Mouse (Mus musculus) heart, postnatal 0 days (tissue): Measurements from ENCODE around the gene Slc12a3. TPM values are rescaled to one million over a fixed set of nuclear protein-coding genes. Genes with fewer than 3 reads are reported as not detected.

Source experiments
- ATAC-seq: fragments of 200-750 bp; cut with Nextera tagmentation; 2 replicates; pipeline ENCODE4 v1.8.0; 2017; ENCODE audit warnings: low read depth, moderate number of reproducible peaks, moderate library complexity; ENCODE audit not compliant: insufficient read depth
- DNase-seq: peaks from one replicate; pipeline ENCODE4 v3.0.0-alpha.2; 2016; ENCODE audit warnings: low spot score
- H3K27ac ChIP-seq: fragments of 300-500 bp; sonication (generic); 2 replicates; pipeline ENCODE4 v1.5.1; 2014; ENCODE audit warnings: low read depth, mild to moderate bottlenecking
- H3K27me3 ChIP-seq: fragments of 300-500 bp; sonication (generic); 2 replicates; pipeline ENCODE4 v1.6.1; 2014; ENCODE audit warnings: low read length, mixed read lengths; ENCODE audit not compliant: control insufficient read depth, insufficient read depth
- H3K36me3 ChIP-seq: fragments of 300-500 bp; sonication (generic); replicated peaks from 2 replicates; pipeline ENCODE4 v1.6.1; 2014; ENCODE audit warnings: low read length, mixed read lengths; ENCODE audit not compliant: control insufficient read depth, insufficient read depth
- H3K4me1 ChIP-seq: fragments of 300-500 bp; sonication (generic); 2 replicates; pipeline ENCODE4 v1.6.1; 2014; ENCODE audit warnings: antibody characterized with exemption; ENCODE audit not compliant: control insufficient read depth, insufficient read depth
- H3K4me2 ChIP-seq: fragments of 300-500 bp; sonication (generic); 2 replicates; pipeline ENCODE4 v1.6.1; 2014; ENCODE audit warnings: low read depth, mild to moderate bottlenecking, low read length, moderate library complexity
- H3K4me3 ChIP-seq: fragments of 300-500 bp; sonication (generic); 2 replicates; pipeline ENCODE4 v1.5.1; 2014; ENCODE audit warnings: low read depth, low read length
- H3K9ac ChIP-seq: fragments of 300-500 bp; sonication (generic); replicated peaks from 2 replicates; pipeline ENCODE4 v1.6.1; 2014; ENCODE audit warnings: low read depth, low read length, mixed read lengths
- H3K9me3 ChIP-seq: fragments of 300-500 bp; sonication (generic); replicated peaks from 2 replicates; pipeline ENCODE4 v1.6.1; 2016; ENCODE audit warnings: low read length; ENCODE audit not compliant: control insufficient read depth
- CTCF ChIP-seq: IDR thresholded peaks from 2 replicates; pipeline ENCODE4 v1.5.1; 2016; ENCODE audit warnings: antibody characterized with exemption, control low read depth, low read depth
- EP300 ChIP-seq: IDR thresholded peaks from 2 replicates; pipeline ENCODE4 v1.6.1; 2016; ENCODE audit warnings: antibody characterized with exemption, low read depth
- WGBS: fragments of 180-500 bp; shearing (Covaris S2); extraction: QIAGEN DNeasy Blood & Tissue Kit; methylation state at CpG from one replicate; pipeline ENCODE4 v1.1.7; 2014; 5-methylcytosine and 5-hydroxymethylcytosine counted together
- polyA plus RNA-seq: library from polyadenylated mRNA; unstranded; fragments of >200 nt; fragmentation: Nextera tagmentation; extraction: Ambion mirVana; gene quantifications from 2 replicates; pipeline ENCODE4 v1.2.1, GENCODE M21; 2015
- total RNA-seq: library from RNA; depleted of rRNA; stranded (reverse); fragments of >200 nt; gene quantifications from 2 replicates; pipeline ENCODE4 v1.2.3, GENCODE M21; 2014; ENCODE audit warnings: low replicate concordance; rRNA removed

Slc12a3 gene
- 0.58 TPM in 1 of 2 replicates, not detected in the other for total RNA-seq
- 0.07 and 0.14 TPM in 2 replicates for polyA plus RNA-seq

DNA sequence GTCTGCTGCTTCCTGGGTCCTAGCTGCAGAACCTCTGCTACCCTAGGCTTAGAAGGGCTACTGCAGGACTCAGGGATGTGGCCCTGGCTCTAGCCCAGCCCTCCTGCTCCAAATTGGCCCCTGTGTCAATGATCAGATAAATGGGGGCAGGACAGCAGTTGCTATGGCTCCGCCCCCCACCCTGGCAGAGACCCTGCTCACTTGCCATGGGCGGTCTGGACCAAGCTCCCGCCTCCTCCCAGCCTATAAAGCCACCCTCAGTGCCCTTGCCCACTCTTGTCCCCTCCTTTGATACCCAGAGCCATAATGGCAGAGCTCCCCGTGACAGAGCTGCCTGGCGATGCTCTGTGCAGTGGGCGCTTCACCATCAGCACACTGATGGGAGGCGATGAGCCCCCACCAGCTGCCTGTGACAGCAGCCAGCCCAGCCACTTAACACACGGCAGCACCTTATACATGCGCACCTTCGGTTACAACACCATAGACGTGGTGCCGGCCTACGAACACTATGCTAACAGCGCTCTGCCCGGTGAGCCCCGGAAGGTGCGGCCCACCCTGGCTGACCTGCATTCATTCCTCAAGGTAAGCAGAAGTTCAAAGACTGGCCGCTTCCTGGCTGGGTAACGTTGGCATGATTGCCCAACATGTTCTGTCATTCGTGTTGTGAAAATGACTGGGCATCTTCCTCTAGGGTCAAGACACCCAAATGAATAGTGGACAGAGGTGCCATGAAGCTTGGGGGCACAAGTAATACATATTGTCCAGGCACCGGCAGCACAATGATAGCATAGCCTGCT is at the start of gene Slc12a3:
Gene Slc12a3 (plus strand): TSS at position 270 of the 797 bp plus-strand sequence.
- ATAC-seq (no peak), DNase-seq (no peak)
- Histone ChIP-seq H3K4me1 (no peaks in the 10 kb centered on the region), H3K36me3 (no peaks in the 10 kb centered on the region), H3K4me3 (no peak within 1 kb of the TSS), H3K27me3 (no peaks in the 10 kb centered on the region; the same call in 1 of the 2 replicates), H3K9me3 (no peaks in the 10 kb centered on the region), H3K27ac (no peak within 1 kb of the TSS), H3K9ac (no peak within 1 kb of the TSS), H3K4me2 (no peak within 1 kb of the TSS)
- 75% methylated on average over 21 of the region's 21 CpGs for WGBS
- TF ChIP-seq EP300 (no peak), CTCF (no peak)

DNA sequence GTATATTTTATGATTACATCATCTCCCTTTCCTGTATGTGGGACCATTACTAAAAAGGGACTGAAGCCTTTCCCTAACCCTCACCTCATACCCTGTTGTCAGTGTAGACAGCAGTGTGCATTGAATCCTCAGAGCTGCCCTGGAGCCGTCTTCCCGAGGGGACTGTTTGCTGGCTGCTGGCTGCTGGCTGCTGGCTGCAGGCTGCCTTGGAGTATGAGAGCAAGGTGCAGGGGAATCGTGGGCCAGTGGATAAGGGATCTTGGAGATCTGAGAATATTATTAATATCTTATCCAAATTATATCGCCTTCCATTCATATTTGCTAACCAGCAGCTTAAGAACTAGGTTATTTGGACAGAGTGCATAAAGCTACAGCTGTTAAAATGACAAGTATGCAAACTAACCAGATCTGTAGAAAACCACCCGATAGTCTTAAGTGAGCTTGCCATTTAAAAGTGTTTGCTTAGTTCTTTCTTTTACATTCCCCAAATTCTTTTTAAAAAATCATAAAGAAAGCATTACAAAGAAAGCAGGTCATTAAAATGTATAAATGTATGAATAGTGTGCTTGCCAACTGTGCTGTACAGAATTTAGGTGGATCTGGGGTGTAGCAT is 48.9 kb upstream of the Slc12a3 start:
- Histone ChIP-seq H3K9ac (no peak overlapping the region), H3K4me3 (no peak overlapping the region), H3K9me3 (no peaks in the 10 kb centered on the region), H3K4me1 (no peaks in the 10 kb centered on the region), H3K27me3 (no peaks in the 10 kb centered on the region), H3K27ac (no peak overlapping the region), H3K4me2 (no peak overlapping the region), H3K36me3 (no peaks in the 10 kb centered on the region)
- no peak for TF ChIP-seq CTCF
- no peak for TF ChIP-seq EP300
- ATAC-seq (no peak), DNase-seq (no peak)
- 74% methylated on average over 5 of the region's 5 CpGs for WGBS

DNA sequence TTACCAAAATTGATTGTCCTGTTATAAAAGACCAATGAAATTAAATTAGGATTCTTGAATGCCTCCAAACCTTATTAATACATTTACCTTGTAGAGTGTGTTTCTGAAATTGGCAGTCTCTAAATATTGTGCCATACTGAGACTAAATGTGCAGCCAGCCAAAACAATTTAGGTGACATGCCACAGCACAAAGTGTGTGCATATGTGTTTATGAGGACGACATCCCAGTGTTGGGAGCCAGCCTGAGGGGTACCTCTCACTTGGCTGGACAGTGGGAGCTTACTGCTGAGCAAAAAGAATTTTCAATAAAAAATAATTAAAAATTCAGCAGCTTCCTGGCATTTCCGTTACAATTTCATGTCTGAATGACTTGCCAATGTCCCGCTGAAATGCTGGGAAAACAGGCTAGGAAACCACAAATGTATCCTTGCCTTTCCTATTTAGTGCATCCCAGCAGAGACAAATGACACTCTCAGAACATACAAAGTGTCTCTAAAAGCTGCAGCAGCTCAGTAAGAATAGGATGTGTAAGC is 46.5 kb upstream of the Slc12a3 start:
- Histone ChIP-seq H3K4me1 (no peaks in the 10 kb centered on the region), H3K9me3 (no peaks in the 10 kb centered on the region), H3K4me3 (no peak overlapping the region), H3K4me2 (no peak overlapping the region), H3K27ac (no peak overlapping the region), H3K36me3 (no peaks in the 10 kb centered on the region), H3K27me3 (no peaks in the 10 kb centered on the region), H3K9ac (no peak overlapping the region)
- DNase-seq: no peak
- ATAC-seq: no peak
- TF ChIP-seq CTCF: no peak
- TF ChIP-seq EP300: no peak
- 86% methylated on average over 3 of the region's 3 CpGs for WGBS

DNA sequence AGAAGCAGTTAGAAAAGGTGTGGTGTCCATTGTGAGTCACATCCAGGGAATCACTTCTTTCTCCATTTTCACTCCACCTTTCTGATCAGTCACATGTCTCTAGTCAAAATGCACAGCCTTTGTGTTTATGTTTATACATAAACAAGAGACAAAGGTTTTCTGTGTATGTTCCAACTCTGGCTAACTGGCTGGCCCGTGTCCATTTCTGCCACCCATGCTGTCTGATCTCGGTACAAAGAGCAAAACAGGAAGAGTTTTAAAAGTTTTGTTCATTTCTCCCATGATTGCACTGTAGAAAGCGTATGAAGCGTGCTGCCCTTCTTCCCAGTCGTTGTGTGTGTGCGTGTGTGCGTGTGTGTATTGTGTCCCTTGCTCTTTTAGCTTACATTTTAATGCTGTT is 44.8 kb upstream of the Slc12a3 start:
- Histone ChIP-seq H3K27ac (no peak overlapping the region), H3K9me3 (no peaks in the 10 kb centered on the region), H3K4me1 (no peaks in the 10 kb centered on the region), H3K4me2 (no peak overlapping the region), H3K36me3 (no peaks in the 10 kb centered on the region), H3K27me3 (no peaks in the 10 kb centered on the region), H3K9ac (no peak overlapping the region), H3K4me3 (no peak overlapping the region)
- ATAC-seq (no peak), DNase-seq (no peak)
- 87% methylated on average over 7 of the region's 7 CpGs for WGBS
- no peak for TF ChIP-seq EP300
- TF ChIP-seq CTCF: no peak

DNA sequence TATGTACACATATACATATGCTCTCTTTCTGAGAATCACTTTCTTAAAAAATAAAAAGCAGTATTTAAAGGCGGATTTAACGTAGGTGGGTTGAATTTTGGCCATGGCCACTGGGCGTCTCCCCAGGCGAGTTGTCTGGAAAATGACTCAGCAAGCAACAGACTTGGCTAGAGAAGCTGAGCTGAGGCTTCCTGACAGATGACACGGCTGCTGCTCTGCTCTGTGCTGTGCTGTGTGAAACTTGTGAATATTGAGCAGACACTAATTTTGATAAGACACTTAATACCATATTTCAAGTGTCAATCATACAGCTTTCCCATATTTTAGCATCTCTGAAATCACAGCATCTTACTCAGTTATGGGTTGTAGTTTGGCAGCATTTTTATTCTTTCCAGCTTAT is 38.4 kb upstream of the Slc12a3 start:
- WGBS: 73% methylated on average over 5 of the region's 5 CpGs
- TF ChIP-seq CTCF (no peak), EP300 (no peak)
- ATAC-seq: no peak
- Histone ChIP-seq H3K4me2 (no peak overlapping the region), H3K4me3 (no peak overlapping the region), H3K27ac (no peak overlapping the region), H3K9me3 (no peaks in the 10 kb centered on the region), H3K36me3 (peaks cover 19% of the 10 kb centered on the region), H3K27me3 (no peaks in the 10 kb centered on the region), H3K9ac (no peak overlapping the region), H3K4me1 (peaks cover 15% of the 10 kb centered on the region)
- no peak for DNase-seq
